Comparison of ENCODE assay signal across 26 mouse cellular contexts in the genomic region with DNA sequence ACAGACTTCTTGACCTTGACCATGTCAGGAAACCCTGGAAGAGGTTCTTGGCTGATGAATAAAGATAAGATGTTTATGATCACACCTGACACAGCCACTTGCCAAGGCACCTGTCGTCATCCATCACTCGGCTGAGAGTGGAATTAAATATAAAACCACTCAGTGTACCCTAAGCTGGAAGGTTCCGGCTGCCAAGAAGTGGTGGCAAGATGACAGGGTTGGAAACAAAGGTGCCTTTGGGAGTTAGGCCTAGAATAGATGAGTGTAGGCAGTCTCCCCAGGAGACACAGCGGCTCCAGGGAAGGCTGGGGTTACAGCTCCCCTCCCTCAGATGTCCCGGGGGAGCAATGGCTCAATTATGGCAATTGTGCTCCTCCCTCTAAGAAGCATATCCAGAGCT.
DNase-seq lines count a peak whose midpoint lies in the region; ATAC-seq and TF ChIP-seq lines count a peak whose summit lies in the region.
"Had no signal": no experiment of that assay in that cellular context is flagged by ENCODE, and none has a peak within 500 bp of the region (broad histone marks: within the 10 kb centered on the region; RNA-seq: fewer than 3 reads in every experiment).

No protein-coding gene starts in this region.

- no peak overlapping the region for H3K27ac ChIP-seq in heart, embryonic 10.5 days
- H3K27ac ChIP-seq in limb, embryonic 14.5 days (replicated peaks; ENCODE audit: low read depth, low read length) = no peak overlapping the region
- no peak overlapping the region for H3K27ac ChIP-seq in limb, embryonic 10.5 days
- H3K27ac ChIP-seq in intestine, embryonic 15.5 days = no peak overlapping the region
- H3K27ac ChIP-seq: embryonic facial prominence, embryonic 13.5 days; forebrain, embryonic 15.5 days; heart, adult 2 months; hindbrain, embryonic 13.5 days; kidney, embryonic 15.5 days; limb, embryonic 12.5 days; liver, embryonic 12.5 days; neural tube, embryonic 13.5 days had no signal

- H3K9me3 ChIP-seq in heart, embryonic 10.5 days = no peaks in the 10 kb centered on the region
- H3K9me3 ChIP-seq in limb, embryonic 14.5 days (ENCODE audit: control insufficient read depth, low read length) = no peaks in the 10 kb centered on the region
- no peaks in the 10 kb centered on the region for H3K9me3 ChIP-seq in limb, embryonic 10.5 days (replicated peaks)
- H3K9me3 ChIP-seq in intestine, embryonic 15.5 days = no peaks in the 10 kb centered on the region
- H3K9me3 ChIP-seq: embryonic facial prominence, embryonic 13.5 days; forebrain, embryonic 15.5 days; hindbrain, embryonic 13.5 days; kidney, embryonic 15.5 days; limb, embryonic 12.5 days; liver, embryonic 12.5 days; megakaryocyte, embryonic 14.5 days; neural tube, embryonic 13.5 days had no signal

- intact Hi-C loops in gastrocnemius, postnatal 14 days (cut with DNase I; ENCODE audit: low total_unique reads) = no loop called here

- H3K4me2 ChIP-seq in limb, embryonic 14.5 days (replicated peaks; ENCODE audit: low read depth, low read length, severe bottlenecking) = no peak overlapping the region
- no peak overlapping the region for H3K4me2 ChIP-seq in intestine, embryonic 15.5 days (replicated peaks)
- H3K4me2 ChIP-seq: embryonic facial prominence, embryonic 13.5 days; forebrain, embryonic 15.5 days; hindbrain, embryonic 13.5 days; kidney, embryonic 15.5 days; limb, embryonic 12.5 days; liver, embryonic 12.5 days; neural tube, embryonic 13.5 days had no signal

- H3K9ac ChIP-seq in limb, embryonic 14.5 days (ENCODE audit: low read depth, low read length, severe bottlenecking) = no peak overlapping the region
- H3K9ac ChIP-seq in intestine, embryonic 15.5 days = no peak overlapping the region
- H3K9ac ChIP-seq: embryonic facial prominence, embryonic 13.5 days; forebrain, embryonic 15.5 days; hindbrain, embryonic 13.5 days; kidney, embryonic 15.5 days; limb, embryonic 12.5 days; liver, embryonic 12.5 days; neural tube, embryonic 13.5 days had no signal

- H3K4me3 ChIP-seq in heart, embryonic 10.5 days = no peak overlapping the region
- H3K4me3 ChIP-seq in limb, embryonic 14.5 days (replicated peaks; ENCODE audit: low read length) = no peak overlapping the region
- no peak overlapping the region for H3K4me3 ChIP-seq in limb, embryonic 10.5 days
- H3K4me3 ChIP-seq in intestine, embryonic 15.5 days (replicated peaks) = no peak overlapping the region
- H3K4me3 ChIP-seq: embryonic facial prominence, embryonic 13.5 days; forebrain, embryonic 15.5 days; heart, adult 2 months; hindbrain, embryonic 13.5 days; kidney, embryonic 15.5 days; limb, embryonic 12.5 days; liver, embryonic 12.5 days; megakaryocyte, embryonic 14.5 days; neural tube, embryonic 13.5 days had no signal

- no peak for ATAC-seq in limb, embryonic 14.5 days (ENCODE audit: low FRiP score, low read depth)
- ATAC-seq in intestine, embryonic 15.5 days = no peak
- ATAC-seq: activated CD4-positive, CD25-positive, alpha-beta regulatory T cell, adult 4 months; forebrain, embryonic 15.5 days; inflammation-experienced regulatory T-cells, adult 6 months; liver, embryonic 12.5 days had no signal

- TF ChIP-seq POLR2A in limb, embryonic 14.5 days (IDR thresholded peaks at IDR 0.05; ENCODE audit: borderline replicate concordance, extremely low read depth, insufficient read depth, insufficient read length) = no peak

- WGBS in heart, embryonic 10.5 days = 78% methylated on average over 5 of the region's 5 CpGs
- WGBS in limb, embryonic 14.5 days = 73% methylated on average over 5 of the region's 5 CpGs
- 90% methylated on average over 5 of the region's 5 CpGs for WGBS in limb, embryonic 10.5 days
- 73% methylated on average over 5 of the region's 5 CpGs for WGBS in intestine, embryonic 15.5 days

- H3K4me1 ChIP-seq in heart, embryonic 10.5 days = no peaks in the 10 kb centered on the region
- H3K4me1 ChIP-seq in limb, embryonic 14.5 days (ENCODE audit: control insufficient read depth, insufficient read depth, low read length) = no peaks in the 10 kb centered on the region
- 0 out of 2 replicates have a peak, but pooled peaks cover 3% of the 10 kb centered on the region for H3K4me1 ChIP-seq in limb, embryonic 10.5 days
- H3K4me1 ChIP-seq in intestine, embryonic 15.5 days (replicated peaks) = no peaks in the 10 kb centered on the region
- H3K4me1 ChIP-seq: embryonic facial prominence, embryonic 13.5 days; forebrain, embryonic 15.5 days; kidney, embryonic 15.5 days; limb, embryonic 12.5 days; liver, embryonic 12.5 days; megakaryocyte, embryonic 14.5 days; neural tube, embryonic 13.5 days had no signal

- no peaks in the 10 kb centered on the region for H3K36me3 ChIP-seq in heart, embryonic 10.5 days
- no peaks in the 10 kb centered on the region for H3K36me3 ChIP-seq in limb, embryonic 14.5 days (ENCODE audit: control insufficient read depth, insufficient read depth, low read length)
- H3K36me3 ChIP-seq in limb, embryonic 10.5 days = no peaks in the 10 kb centered on the region
- no peaks in the 10 kb centered on the region for H3K36me3 ChIP-seq in intestine, embryonic 15.5 days
- H3K36me3 ChIP-seq: embryonic facial prominence, embryonic 13.5 days; forebrain, embryonic 15.5 days; hindbrain, embryonic 13.5 days; kidney, embryonic 15.5 days; limb, embryonic 12.5 days; liver, embryonic 12.5 days; neural tube, embryonic 13.5 days had no signal

- DNase-seq in adrenal gland, postnatal 10 days = peak; percentile 64
- no peak for DNase-seq in adrenal gland, adult 2 months
- peak; percentile 73 for DNase-seq in heart, adult 11 months
- DNase-seq in heart, embryonic 10.5 days (ENCODE audit: low spot score) = no peak
- peak; percentile 7 for DNase-seq in limb, embryonic 14.5 days (ENCODE audit: low spot score)
- no peak for DNase-seq in limb, embryonic 10.5 days (ENCODE audit: low spot score)
- DNase-seq in gastrocnemius, postnatal 14 days = peak; percentile 20
- DNase-seq: cerebellum, adult 18-20 months; heart, adult 2 months; lung, adult 2 months; lung, postnatal 36 days; midbrain, embryonic 14.5 days; retina, postnatal 1 day; right cerebral cortex, postnatal 25 days; thymus, postnatal 25 days had no signal

- no peaks in the 10 kb centered on the region for H3K27me3 ChIP-seq in heart, embryonic 10.5 days (ENCODE audit: insufficient read depth, poor library complexity, severe bottlenecking)
- no peaks in the 10 kb centered on the region for H3K27me3 ChIP-seq in limb, embryonic 14.5 days (ENCODE audit: control insufficient read depth, insufficient read depth, low read length)
- H3K27me3 ChIP-seq in limb, embryonic 10.5 days (ENCODE audit: low read depth, poor library complexity, severe bottlenecking) = no peaks in the 10 kb centered on the region
- H3K27me3 ChIP-seq in intestine, embryonic 15.5 days (replicated peaks) = no peaks in the 10 kb centered on the region
- H3K27me3 ChIP-seq: embryonic facial prominence, embryonic 13.5 days; forebrain, embryonic 15.5 days; hindbrain, embryonic 13.5 days; kidney, embryonic 15.5 days; limb, embryonic 12.5 days; liver, embryonic 12.5 days; neural tube, embryonic 13.5 days had no signal

Comparison
In these comparisons a context has a peak if more than half of its experiments do, and no peak if none do; other contexts are left out.
1. DNase-seq: peak in adrenal gland, postnatal 10 days (single experiment), heart, adult 11 months (single experiment), limb, embryonic 14.5 days (single experiment) and gastrocnemius, postnatal 14 days (single experiment); none in adrenal gland, adult 2 months (single experiment), heart, embryonic 10.5 days (single experiment) and limb, embryonic 10.5 days (single experiment).